Mouse (Mus musculus) c-Kit-negative CD71-positive TER-119-positive erythroid progenitor cells, embryonic 14.5 days (primary cell): ENCODE measurements around the gene Amer2.
"Not testable (repeated sequence)": the region's sequence is repeated elsewhere in the genome, so short reads cannot be mapped to it uniquely, and the experiment has no call there.

Experiments
- DNase-seq: peaks from one replicate; pipeline ENCODE4 v3.0.0-alpha.2; 2013; ENCODE audit warnings: low read depth, low spot score

Gene Amer2

GRCm38 (mm10) chr14:60372821-60373309 is at the start of gene Amer2:
Gene Amer2 (plus strand): TSS chr14:60373259.
- DNase-seq = no peak

- not testable (repeated sequence) for DNase-seq
Observed at GRCm38 (mm10) chr14:60340001-60340400, 33.1 kb upstream of the Amer2 start.

GRCm38 (mm10) chr14:60340570-60340969 is 32.5 kb upstream of the Amer2 start:
- no peak for DNase-seq

GRCm38 (mm10) chr14:60345326-60345876 is 27.7 kb upstream of the Amer2 start:
- DNase-seq = no peak

GRCm38 (mm10) chr14:60358347-60358746 is 14.7 kb upstream of the Amer2 start:
- no peak for DNase-seq

GRCm38 (mm10) chr14:60361380-60362212 is 11.5 kb upstream of the Amer2 start:
- no peak for DNase-seq

- DNase-seq = no peak
Observed at GRCm38 (mm10) chr14:60366729-60367128, 6.3 kb upstream of the Amer2 start.

- no peak for DNase-seq
Observed at GRCm38 (mm10) chr14:60368769-60369666, 4.0 kb upstream of the Amer2 start.

- no peak for DNase-seq
Observed at GRCm38 (mm10) chr14:60369667-60370315, 3.3 kb upstream of the Amer2 start.

GRCm38 (mm10) chr14:60377107-60377506 is 4.0 kb downstream of the Amer2 start:
- DNase-seq = no peak

GRCm38 (mm10) chr14:60377546-60377945 is 4.5 kb downstream of the Amer2 start:
- DNase-seq = no peak

- no peak for DNase-seq
Observed at GRCm38 (mm10) chr14:60378057-60378565, 5.1 kb downstream of the Amer2 start.

- DNase-seq = no peak
Observed at GRCm38 (mm10) chr14:60378566-60379322, 5.7 kb downstream of the Amer2 start.

GRCm38 (mm10) chr14:60379323-60379957 is 6.4 kb downstream of the Amer2 start:
- no peak for DNase-seq

- DNase-seq = no peak
Observed at GRCm38 (mm10) chr14:60379958-60380330, 6.9 kb downstream of the Amer2 start.

- no peak for DNase-seq
Observed at GRCm38 (mm10) chr14:60381671-60382070, 8.6 kb downstream of the Amer2 start.

GRCm38 (mm10) chr14:60383816-60384215 is 10.8 kb downstream of the Amer2 start:
- no peak for DNase-seq

- DNase-seq = no peak
Observed at GRCm38 (mm10) chr14:60384269-60384668, 11.2 kb downstream of the Amer2 start.

- DNase-seq = no peak
Observed at GRCm38 (mm10) chr14:60385079-60385643, 12.1 kb downstream of the Amer2 start.
